Mouse (Mus musculus) bone marrow macrophage, adult 2 months (primary cell): ENCODE data around the gene Cstad.

Experiments
- CTCF ChIP-seq: IDR thresholded peaks from 2 replicates; pipeline ENCODE4 v1.5.1; 2012; ENCODE audit warnings: low read depth, mild to moderate bottlenecking, low read length, moderate library complexity
- POLR2A ChIP-seq: IDR thresholded peaks from 2 replicates; pipeline ENCODE4 v1.6.1; 2012; ENCODE audit warnings: mild to moderate bottlenecking, low read depth, low read length, borderline replicate concordance

- no peak for TF ChIP-seq CTCF
- no peak for TF ChIP-seq POLR2A
These were observed 60.9 kb downstream of the Cstad start for GRCm38 (mm10) chr2:30655746-30656145.
